Mouse (Mus musculus) heart, embryonic 10.5 days (tissue): ENCODE data around the gene Kif5a. TPM values are rescaled to one million over a fixed set of nuclear protein-coding genes. Genes with fewer than 3 reads are reported as not detected.
A peak's percentile ranks its signal among the peaks of the same experiment; 100 is the strongest.

Source experiments
- DNase-seq: peaks from one replicate; pipeline ENCODE4 v3.0.0-alpha.2; 2017; ENCODE audit warnings: low spot score
- H3K27ac ChIP-seq: fragments of 300-500 bp; sonication (generic); 2 replicates; pipeline ENCODE4 v1.5.1; 2016; ENCODE audit warnings: mild to moderate bottlenecking
- H3K27me3 ChIP-seq: fragments of 300-500 bp; sonication (generic); 2 replicates; pipeline ENCODE4 v1.6.1; 2016; ENCODE audit warnings: mild to moderate bottlenecking; ENCODE audit not compliant: poor library complexity, insufficient read depth, severe bottlenecking
- H3K36me3 ChIP-seq: fragments of 300-500 bp; sonication (generic); 2 replicates; pipeline ENCODE4 v1.6.1; 2016; ENCODE audit warnings: mild to moderate bottlenecking, moderate library complexity
- H3K4me1 ChIP-seq: fragments of 300-500 bp; sonication (generic); 2 replicates; pipeline ENCODE4 v1.6.1; 2016; ENCODE audit warnings: mild to moderate bottlenecking
- H3K4me3 ChIP-seq: fragments of 300-500 bp; sonication (generic); 2 replicates; pipeline ENCODE4 v1.5.1; 2016; ENCODE audit warnings: mild to moderate bottlenecking, moderate library complexity
- H3K9me3 ChIP-seq: fragments of 300-500 bp; sonication (generic); 2 replicates; pipeline ENCODE4 v1.6.1; 2016; ENCODE audit warnings: mild to moderate bottlenecking, moderate library complexity
- WGBS: fragments of 180-500 bp; shearing (Covaris S2); methylation state at CpG from one replicate; pipeline ENCODE4 v1.1.7; 2016; 5-methylcytosine and 5-hydroxymethylcytosine counted together
- polyA plus RNA-seq: library from polyadenylated mRNA; unstranded; fragments of >200 nt; fragmentation: Nextera tagmentation; extraction: Ambion mirVana; gene quantifications from 2 replicates; pipeline ENCODE4 v1.2.1, GENCODE M21; 2016

Kif5a gene
- polyA plus RNA-seq, 1 experiment from 2014 or later: 1.4 TPM

GRCm38 (mm10) chr10:127294895-127295510, 31.9 kb upstream of the Kif5a start:
- peaks cover 47% of the 10 kb centered on the region for H3K4me1 ChIP-seq

GRCm38 (mm10) chr10:127293590-127294113, 30.5 kb upstream of the Kif5a start:
- Histone ChIP-seq H3K27ac (0 out of 2 replicates have a peak overlapping the region, but pooled peaks have one; percentile 36), H3K4me3 (0 out of 2 replicates have a peak overlapping the region, but pooled peaks have one; percentile 22), H3K4me1 (peaks cover 53% of the 10 kb centered on the region), H3K36me3 (peaks cover 56% of the 10 kb centered on the region), H3K27me3 (no peaks in the 10 kb centered on the region), H3K9me3 (no peaks in the 10 kb centered on the region)
- WGBS: 85% methylated on average over 3 of the region's 3 CpGs
- DNase-seq: no peak

More at GRCm38 (mm10) chr10:127294895-127295510, 31.9 kb upstream of the Kif5a start:
- Histone ChIP-seq H3K9me3 (no peaks in the 10 kb centered on the region), H3K27me3 (no peaks in the 10 kb centered on the region), H3K27ac (no peak overlapping the region), H3K36me3 (peaks cover 70% of the 10 kb centered on the region), H3K4me3 (no peak overlapping the region)
- WGBS: 85% methylated on average over 10 of the region's 10 CpGs
- DNase-seq: no peak

- peaks cover 55% of the 10 kb centered on the region for H3K4me1 ChIP-seq
- peak overlapping the region; percentile 22; the same call in 1 of the 2 replicates for H3K4me3 ChIP-seq
Observed at GRCm38 (mm10) chr10:127292987-127293538, 29.9 kb upstream of the Kif5a start.

GRCm38 (mm10) chr10:127291881-127292638, 28.9 kb upstream of the Kif5a start:
- H3K36me3 ChIP-seq: peaks cover 48% of the 10 kb centered on the region
- no peaks in the 10 kb centered on the region for H3K27me3 ChIP-seq
- peaks cover 58% of the 10 kb centered on the region for H3K4me1 ChIP-seq
- no peaks in the 10 kb centered on the region for H3K9me3 ChIP-seq
- 10% methylated on average over 5 of the region's 5 CpGs for WGBS
- DNase-seq: peak; percentile 86
- H3K27ac ChIP-seq: peak overlapping the region; percentile 98
- H3K4me3 ChIP-seq: peak overlapping the region; percentile 75

More at GRCm38 (mm10) chr10:127292987-127293538, 29.9 kb upstream of the Kif5a start:
- Histone ChIP-seq H3K27ac (0 out of 2 replicates have a peak overlapping the region, but pooled peaks have one; percentile 36), H3K9me3 (no peaks in the 10 kb centered on the region), H3K27me3 (no peaks in the 10 kb centered on the region), H3K36me3 (peaks cover 53% of the 10 kb centered on the region)
- 72% methylated on average over 6 of the region's 6 CpGs for WGBS
- DNase-seq: no peak

- peaks cover 48% of the 10 kb centered on the region for H3K36me3 ChIP-seq
- DNase-seq: peak; percentile 88
- H3K27me3 ChIP-seq: no peaks in the 10 kb centered on the region
- peak overlapping the region; percentile 98 for H3K27ac ChIP-seq
- peaks cover 58% of the 10 kb centered on the region for H3K4me1 ChIP-seq
- 2% methylated on average over 19 of the region's 19 CpGs for WGBS
- H3K4me3 ChIP-seq: peak overlapping the region; percentile 75
- no peaks in the 10 kb centered on the region for H3K9me3 ChIP-seq
Observed at GRCm38 (mm10) chr10:127290930-127291880, 28.1 kb upstream of the Kif5a start.

GRCm38 (mm10) chr10:127290307-127290929, 27.3 kb upstream of the Kif5a start:
- H3K4me3 ChIP-seq: peak overlapping the region; percentile 75
- WGBS: under 1% methylated on average over 35 of the region's 47 CpGs
- H3K36me3 ChIP-seq: peaks cover 48% of the 10 kb centered on the region
- peak overlapping the region; percentile 98 for H3K27ac ChIP-seq
- H3K9me3 ChIP-seq: no peaks in the 10 kb centered on the region
- peak; percentile 100 for DNase-seq
- no peaks in the 10 kb centered on the region for H3K27me3 ChIP-seq
- peaks cover 59% of the 10 kb centered on the region for H3K4me1 ChIP-seq

- Histone ChIP-seq H3K27ac (peak overlapping the region; percentile 98), H3K4me3 (peak overlapping the region; percentile 75), H3K4me1 (peaks cover 66% of the 10 kb centered on the region), H3K9me3 (no peaks in the 10 kb centered on the region), H3K27me3 (no peaks in the 10 kb centered on the region), H3K36me3 (peaks cover 48% of the 10 kb centered on the region)
- WGBS: 2% methylated on average over 15 of the region's 15 CpGs
- peak; percentile 84 for DNase-seq
Observed at GRCm38 (mm10) chr10:127289573-127290191, 26.5 kb upstream of the Kif5a start.

GRCm38 (mm10) chr10:127288800-127289572, 25.8 kb upstream of the Kif5a start, which contains the start of gene Mbd6:
TSS of gene Mbd6 (minus strand) at chr10:127289018.
- Histone ChIP-seq H3K9me3 (no peaks in the 10 kb centered on the region), H3K27ac (peak within 1 kb of the TSS; percentile 98), H3K4me1 (peaks cover 66% of the 10 kb centered on the region), H3K36me3 (peaks cover 48% of the 10 kb centered on the region), H3K4me3 (peak within 1 kb of the TSS; percentile 75), H3K27me3 (no peaks in the 10 kb centered on the region)
- WGBS: under 1% methylated on average over 38 of the region's 65 CpGs
- peak; percentile 97 for DNase-seq

- Histone ChIP-seq H3K4me3 (peak overlapping the region; percentile 75), H3K4me1 (peaks cover 61% of the 10 kb centered on the region), H3K27me3 (no peaks in the 10 kb centered on the region), H3K27ac (peak overlapping the region; percentile 98), H3K36me3 (peaks cover 48% of the 10 kb centered on the region), H3K9me3 (no peaks in the 10 kb centered on the region)
- peak; percentile 94 for DNase-seq
- WGBS: under 1% methylated on average over 14 of the region's 28 CpGs
Observed at GRCm38 (mm10) chr10:127288328-127288799, 25.2 kb upstream of the Kif5a start.

GRCm38 (mm10) chr10:127287936-127288293, 24.8 kb upstream of the Kif5a start:
- no peak for DNase-seq
- H3K36me3 ChIP-seq: peaks cover 49% of the 10 kb centered on the region

More at GRCm38 (mm10) chr10:127287936-127288293, 24.8 kb upstream of the Kif5a start:
- Histone ChIP-seq H3K4me3 (peak overlapping the region; percentile 75), H3K9me3 (no peaks in the 10 kb centered on the region), H3K4me1 (peaks cover 57% of the 10 kb centered on the region), H3K27ac (peak overlapping the region; percentile 98), H3K27me3 (no peaks in the 10 kb centered on the region)
- WGBS: 2% methylated on average over 3 of the region's 3 CpGs
